Mouse (Mus musculus) MEL (cell line): Measurements from ENCODE around the gene Colq. TPM values are rescaled to one million over a fixed set of nuclear protein-coding genes. Genes with fewer than 3 reads are reported as not detected.

Experiments
- DNase-seq: peaks from one replicate; pipeline ENCODE4 v3.0.0; 2011; ENCODE audit warnings: low read depth, low spot score
- H3K27ac ChIP-seq: 2 replicates; pipeline ENCODE4 v1.5.1; 2012; ENCODE audit warnings: low read depth, mild to moderate bottlenecking, control low read depth, low read length, moderate library complexity; ENCODE audit not compliant: control insufficient read depth
- H3K27me3 ChIP-seq, 2 experiments: fragments of 150-350 bp in 1 of 2; sonication (generic) in 1 of 2; 2 replicates each; pipeline ENCODE4 v1.6.1; 2012; ENCODE audit warnings: low read length in 2 of 2, mild to moderate bottlenecking in 2 of 2, improper control_type of control experiment in 1 of 2, moderate library complexity in 1 of 2; ENCODE audit not compliant: insufficient read depth in 2 of 2, control insufficient read depth in 1 of 2
- H3K36me3 ChIP-seq, 2 experiments: 2 replicates each; pipeline ENCODE4 v1.6.1; 2012 to 2014; ENCODE audit warnings: low read length in 2 of 2, improper control_type of control experiment in 1 of 2, inconsistent platforms in 1 of 2, mild to moderate bottlenecking in 1 of 2; ENCODE audit not compliant: insufficient read depth in 2 of 2, control insufficient read depth in 1 of 2
- H3K4me1 ChIP-seq, 2 experiments: fragments of 150-350 bp in 1 of 2; sonication (generic) in 1 of 2; 2 replicates each; pipeline ENCODE4 v1.6.1; 2012; ENCODE audit warnings: low read length in 2 of 2, improper control_type of control experiment in 1 of 2, mild to moderate bottlenecking in 1 of 2; ENCODE audit not compliant: insufficient read depth in 2 of 2, control insufficient read depth in 1 of 2
- H3K4me3 ChIP-seq, 2 experiments: fragments of 150-350 bp in 1 of 2; sonication (generic) in 1 of 2; 2 replicates each; pipeline ENCODE4 v1.5.1; 2012; ENCODE audit warnings: low read depth in 2 of 2, low read length in 2 of 2, mild to moderate bottlenecking in 2 of 2, moderate library complexity in 2 of 2, control low read depth in 1 of 2, improper control_type of control experiment in 1 of 2; ENCODE audit not compliant: control insufficient read depth in 1 of 2, insufficient read depth in 1 of 2
- H3K79me2 ChIP-seq: 2 replicates; pipeline ENCODE4 v1.6.1; 2012; ENCODE audit warnings: mild to moderate bottlenecking, low read length, moderate library complexity; ENCODE audit not compliant: control insufficient read depth, poor library complexity, insufficient read depth
- H3K9ac ChIP-seq: 2 replicates; pipeline ENCODE4 v1.6.1; 2012; ENCODE audit warnings: low read depth, mild to moderate bottlenecking, control low read depth, low read length, moderate library complexity; ENCODE audit not compliant: control insufficient read depth, poor library complexity, severe bottlenecking
- H3K9me3 ChIP-seq: fragments of 150-350 bp; sonication (generic); replicated peaks from 2 replicates; pipeline ENCODE4 v1.6.1; 2012; ENCODE audit warnings: mild to moderate bottlenecking, low read length, improper control_type of control experiment, moderate library complexity; ENCODE audit not compliant: insufficient read depth
- CHD1 ChIP-seq: IDR thresholded peaks from 2 replicates; pipeline ENCODE4 v1.6.1; 2012; ENCODE audit warnings: low read depth, mild to moderate bottlenecking, inconsistent platforms, low read length, improper control_type of control experiment
- EP300 ChIP-seq, 2 experiments: IDR thresholded peaks; 2 replicates each; pipeline ENCODE4 v1.6.1; 2011; ENCODE audit warnings: improper control_type of control experiment in 2 of 2, low read length in 2 of 2, low read depth in 1 of 2, mild to moderate bottlenecking in 1 of 2
- ETS1 ChIP-seq: IDR thresholded peaks from 2 replicates; pipeline ENCODE4 v1.6.1; 2012; ENCODE audit warnings: low read depth, mild to moderate bottlenecking, inconsistent platforms, low read length, improper control_type of control experiment, moderate library complexity
- KAT2A ChIP-seq: conservative IDR thresholded peaks from 2 replicates; pipeline ENCODE4 v1.6.1; 2012; ENCODE audit warnings: low read depth, low read length, improper control_type of control experiment, inconsistent platforms
- MYC ChIP-seq: IDR thresholded peaks from 2 replicates; pipeline ENCODE4 v1.6.1; 2011; ENCODE audit warnings: low read depth, mild to moderate bottlenecking, low read length, improper control_type of control experiment, moderate library complexity
- RAD21 ChIP-seq: IDR thresholded peaks from 2 replicates; pipeline ENCODE4 v1.6.1; 2011; ENCODE audit warnings: mild to moderate bottlenecking, low read depth, low read length, improper control_type of control experiment
- SIN3A ChIP-seq: IDR thresholded peaks from 2 replicates; pipeline ENCODE4 v1.6.1; 2012; ENCODE audit warnings: low read length, improper control_type of control experiment, inconsistent platforms
- SMC3 ChIP-seq: IDR thresholded peaks from 2 replicates; pipeline ENCODE4 v1.6.1; 2011; ENCODE audit warnings: low read depth, low read length, improper control_type of control experiment
- TBP ChIP-seq: IDR thresholded peaks from 2 replicates; pipeline ENCODE4 v1.8.0; 2011; ENCODE audit warnings: low read depth, low read length, improper control_type of control experiment
- ZC3H11A ChIP-seq: IDR thresholded peaks from 2 replicates; pipeline ENCODE4 v1.6.1; 2012; ENCODE audit warnings: low read depth, mild to moderate bottlenecking, inconsistent platforms, low read length, improper control_type of control experiment
- polyA plus RNA-seq, 2 experiments: library from polyadenylated mRNA; stranded (reverse) in 1 of 2; unstranded in 1 of 2; fragments of >175 nt in 1 of 2; fragments of >200 nt in 1 of 2; gene quantifications; 2 replicates each; pipeline versions ENCODE4 v1.2.1 to v1.2.4; 2012; ENCODE audit warnings: low replicate concordance in 2 of 2, low read depth in 1 of 2; ENCODE audit not compliant: insufficient read length in 2 of 2, insufficient read depth in 1 of 2, missing spikeins in 1 of 2
- total RNA-seq: library from RNA; depleted of rRNA; stranded (reverse); fragments of 300-350 nt; gene quantifications from 2 replicates; pipeline ENCODE4 v1.2.3, GENCODE M21; 2012

Colq gene
- total and polyA plus RNA-seq, 3 experiments = not detected

- Histone ChIP-seq H3K27me3 (peaks cover 8 to 10% of the 10 kb centered on the region in 2 experiments), H3K79me2 (no peaks in the 10 kb centered on the region), H3K4me1 (no peaks in the 10 kb centered on the region), H3K9ac (no peak overlapping the region), H3K4me3 (no peak overlapping the region), H3K27ac (no peak overlapping the region), H3K9me3 (no peaks in the 10 kb centered on the region), H3K36me3 (no peaks in the 10 kb centered on the region)
- no peak for DNase-seq
- TF ChIP-seq MYC = no peak
Measured at GRCm38 (mm10) chr14:31543885-31544442, 47.2 kb downstream of the Colq start.

- no peak for DNase-seq
- no peak for TF ChIP-seq SMC3
- no peak for TF ChIP-seq CHD1
Measured at GRCm38 (mm10) chr14:31537298-31537697, 53.8 kb downstream of the Colq start.

GRCm38 (mm10) chr14:31532656-31533055 lies 58.5 kb downstream of the Colq start:
- Histone ChIP-seq H3K27me3 (peaks cover 0 to 1% of the 10 kb centered on the region in 2 experiments; a peak in 2 of 4 replicates), H3K4me1 (0 out of 4 replicates have a peak, but pooled peaks cover 0 to 3% of the 10 kb centered on the region in 2 experiments), H3K9me3 (no peaks in the 10 kb centered on the region), H3K36me3 (no peaks in the 10 kb centered on the region), H3K9ac (no peak overlapping the region), H3K27ac (no peak overlapping the region)
- no peak for DNase-seq
- TF ChIP-seq KAT2A = no peak
- TF ChIP-seq SIN3A = no peak
- TF ChIP-seq EP300 (IDR thresholded peaks at IDR 0.05; ENCODE audit: low read depth in 1 of 2, low read length in 2 of 2) = no peak
- TF ChIP-seq ETS1 = no peak
- no peak for TF ChIP-seq ZC3H11A
- no peak for TF ChIP-seq TBP
- TF ChIP-seq RAD21 = no peak
- TF ChIP-seq, all 39 proteins: peak for 0
- H3K4me3 ChIP-seq = no peak overlapping the region
- H3K79me2 ChIP-seq = no peaks in the 10 kb centered on the region

More at GRCm38 (mm10) chr14:31537298-31537697, 53.8 kb downstream of the Colq start:
- no peak overlapping the region for H3K27ac ChIP-seq
- H3K36me3 ChIP-seq = no peaks in the 10 kb centered on the region
- H3K4me1 ChIP-seq = no peaks in the 10 kb centered on the region
- H3K9ac ChIP-seq = no peak overlapping the region
- H3K4me3 ChIP-seq = no peak overlapping the region
- H3K79me2 ChIP-seq = no peaks in the 10 kb centered on the region
- no peaks in the 10 kb centered on the region for H3K9me3 ChIP-seq
- H3K27me3 ChIP-seq = peaks cover 2 to 6% of the 10 kb centered on the region in 2 experiments; a peak in 2 of 4 replicates
